Mouse (Mus musculus): Measurements from ENCODE around the gene P4hb. TPM values are rescaled to one million over a fixed set of nuclear protein-coding genes. Genes with fewer than 3 reads are reported as not detected.

Gene P4hb
- polyA plus RNA-seq, 2 experiments = 214 to 497 TPM

GRCm38 (mm10) chr11:120527690-120528354 is 45.2 kb downstream of the P4hb start:
- Histone ChIP-seq H3K9me3 (ENCODE audit: control insufficient read depth, low read length) (no peaks in the 10 kb centered on the region), H3K9ac (replicated peaks) (no peak overlapping the region), H3K36me3 (replicated peaks; ENCODE audit: control insufficient read depth, insufficient read depth, low read depth) (no peaks in the 10 kb centered on the region), H3K4me1 (replicated peaks; ENCODE audit: control insufficient read depth in 2 of 2, insufficient read depth in 2 of 2, low read length in 1 of 2) (peaks cover 0 to 9% of the 10 kb centered on the region in 2 experiments; a peak in 2 of 4 replicates), H3K4me3 (ENCODE audit: insufficient read depth in 1 of 2, low read depth in 2 of 2, low read length in 2 of 2) (no peak overlapping the region), H3K4me2 (ENCODE audit: low read depth) (no peak overlapping the region), H3K27me3 (ENCODE audit: control insufficient read depth, insufficient read depth, low read length) (peaks cover 46% of the 10 kb centered on the region), H3K27ac (no peak overlapping the region)
- no peak; the same call in 1 of the 2 replicates for ATAC-seq (ENCODE audit: insufficient read depth)
- no peak for TF ChIP-seq CTCF (IDR thresholded peaks at IDR 0.05; ENCODE audit: low read depth)
- no peak for TF ChIP-seq EP300 (IDR thresholded peaks at IDR 0.05; ENCODE audit: low read depth)
- no peak for DNase-seq (ENCODE audit: low read depth in 3 of 3, low spot score in 3 of 3)
- 41% methylated on average over 9 of the region's 9 CpGs for WGBS (ENCODE audit: insufficient replicate concordance)

DNA sequence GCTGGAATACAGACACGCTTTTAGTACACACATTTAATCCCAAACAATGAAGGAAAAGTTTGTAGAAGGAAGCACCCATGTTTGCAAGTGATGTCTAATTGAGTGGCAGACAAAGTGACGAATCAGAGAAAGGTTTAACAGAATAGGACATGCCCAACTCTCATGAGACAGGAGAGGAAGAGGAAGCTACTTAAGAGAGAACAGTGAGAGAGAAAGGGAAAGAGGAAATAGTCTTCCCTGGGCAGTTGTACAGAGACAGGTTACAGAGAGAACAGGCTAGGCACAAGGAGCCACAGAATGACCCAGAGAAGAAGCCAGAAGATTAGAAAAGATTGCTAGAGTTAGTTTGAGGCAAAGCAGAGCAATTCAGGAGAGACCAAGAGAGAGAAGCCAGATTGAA is 47.1 kb downstream of the P4hb start:
- peaks cover 27% of the 10 kb centered on the region for H3K27me3 ChIP-seq (ENCODE audit: control insufficient read depth, insufficient read depth, low read length)
- H3K4me1 ChIP-seq (replicated peaks; ENCODE audit: control insufficient read depth in 2 of 2, insufficient read depth in 2 of 2, low read length in 1 of 2) = peaks cover 4 to 15% of the 10 kb centered on the region in 2 experiments; a peak in 3 of 4 replicates
- 61% methylated on average over 2 of the region's 2 CpGs for WGBS (ENCODE audit: insufficient replicate concordance)
- DNase-seq (ENCODE audit: low read depth in 3 of 3, low spot score in 3 of 3) (no peak), ATAC-seq (ENCODE audit: insufficient read depth) (no peak)
- no peak overlapping the region for H3K4me3 ChIP-seq (ENCODE audit: insufficient read depth in 1 of 2, low read depth in 2 of 2, low read length in 2 of 2)
- no peak overlapping the region for H3K4me2 ChIP-seq (ENCODE audit: low read depth)
- H3K9me3 ChIP-seq (ENCODE audit: control insufficient read depth, low read length) = no peaks in the 10 kb centered on the region
- no peaks in the 10 kb centered on the region for H3K36me3 ChIP-seq (replicated peaks; ENCODE audit: control insufficient read depth, insufficient read depth, low read depth)
- no peak for TF ChIP-seq EP300 (IDR thresholded peaks at IDR 0.05; ENCODE audit: low read depth)
- no peak for TF ChIP-seq CTCF (IDR thresholded peaks at IDR 0.05; ENCODE audit: low read depth)
- no peak overlapping the region for H3K27ac ChIP-seq
- H3K9ac ChIP-seq (replicated peaks) = no peak overlapping the region

DNA sequence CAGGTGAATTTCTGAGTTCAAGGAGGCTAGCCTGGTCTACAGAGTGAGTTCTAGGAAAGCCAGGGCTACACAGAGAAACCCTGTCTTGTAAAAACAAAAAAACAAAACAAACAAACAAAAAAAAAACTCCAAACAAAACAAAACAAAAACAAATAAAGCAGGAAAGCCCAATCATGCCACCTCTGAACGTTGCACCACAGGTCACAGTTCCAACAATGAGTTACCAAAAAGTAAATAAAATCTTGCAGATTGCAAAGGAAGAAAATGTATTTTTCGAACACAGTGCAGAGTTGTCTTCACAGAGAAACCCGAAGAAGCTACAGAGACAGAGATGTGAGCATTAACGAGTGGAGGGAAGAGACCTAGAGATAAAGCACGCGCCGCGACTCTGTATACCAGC is 50.5 kb downstream of the P4hb start:
- Histone ChIP-seq H3K4me3 (ENCODE audit: insufficient read depth in 1 of 2, low read depth in 2 of 2, low read length in 2 of 2) (no peak overlapping the region), H3K9me3 (ENCODE audit: control insufficient read depth, low read length) (no peaks in the 10 kb centered on the region), H3K27ac (no peak overlapping the region), H3K4me1 (replicated peaks; ENCODE audit: control insufficient read depth in 2 of 2, insufficient read depth in 2 of 2, low read length in 1 of 2) (peaks cover 12 to 31% of the 10 kb centered on the region in 2 experiments), H3K36me3 (replicated peaks; ENCODE audit: control insufficient read depth, insufficient read depth, low read depth) (no peaks in the 10 kb centered on the region), H3K9ac (replicated peaks) (no peak overlapping the region), H3K27me3 (ENCODE audit: control insufficient read depth, insufficient read depth, low read length) (no peaks in the 10 kb centered on the region), H3K4me2 (ENCODE audit: low read depth) (no peak overlapping the region)
- no peak for DNase-seq (ENCODE audit: low read depth in 3 of 3, low spot score in 3 of 3)
- no peak for ATAC-seq (ENCODE audit: insufficient read depth)
- TF ChIP-seq EP300 (IDR thresholded peaks at IDR 0.05; ENCODE audit: low read depth) (no peak), CTCF (IDR thresholded peaks at IDR 0.05; ENCODE audit: low read depth) (no peak)
- 70% methylated on average over 8 of the region's 8 CpGs for WGBS (ENCODE audit: insufficient replicate concordance)

- ATAC-seq (ENCODE audit: insufficient read depth) (peak; percentile 87), DNase-seq (ENCODE audit: low read depth in 3 of 3, low spot score in 3 of 3) (peak; percentile 43 to 59 (median 52))
- no peaks in the 10 kb centered on the region for H3K9me3 ChIP-seq (ENCODE audit: control insufficient read depth, low read length)
- WGBS (ENCODE audit: insufficient replicate concordance) = 33% methylated on average over 5 of the region's 5 CpGs
- TF ChIP-seq CTCF (IDR thresholded peaks at IDR 0.05; ENCODE audit: low read depth) (no peak), EP300 (IDR thresholded peaks at IDR 0.05; ENCODE audit: low read depth) (no peak)
- peak overlapping the region; percentile 71 for H3K27ac ChIP-seq
- no peaks in the 10 kb centered on the region for H3K27me3 ChIP-seq (ENCODE audit: control insufficient read depth, insufficient read depth, low read length)
- H3K4me3 ChIP-seq (ENCODE audit: insufficient read depth in 1 of 2, low read depth in 2 of 2, low read length in 2 of 2) = no peak overlapping the region
- 0 out of 2 replicates have a peak overlapping the region, but pooled peaks have one; percentile 15 for H3K9ac ChIP-seq (replicated peaks)
- peak overlapping the region; percentile 6; the same call in 1 of the 2 replicates for H3K4me2 ChIP-seq (ENCODE audit: low read depth)
- H3K36me3 ChIP-seq (replicated peaks; ENCODE audit: control insufficient read depth, insufficient read depth, low read depth) = no peaks in the 10 kb centered on the region
- H3K4me1 ChIP-seq (replicated peaks; ENCODE audit: control insufficient read depth in 2 of 2, insufficient read depth in 2 of 2, low read length in 1 of 2) = peaks cover 12 to 28% of the 10 kb centered on the region in 2 experiments
Observed at GRCm38 (mm10) chr11:120520967-120521540, 52.0 kb downstream of the P4hb start.

GRCm38 (mm10) chr11:120520498-120520897 is 52.6 kb downstream of the P4hb start:
- TF ChIP-seq CTCF (IDR thresholded peaks at IDR 0.05; ENCODE audit: low read depth) (no peak), EP300 (IDR thresholded peaks at IDR 0.05; ENCODE audit: low read depth) (no peak)
- no peaks in the 10 kb centered on the region for H3K27me3 ChIP-seq (ENCODE audit: control insufficient read depth, insufficient read depth, low read length)
- DNase-seq (ENCODE audit: low read depth in 3 of 3, low spot score in 3 of 3) (no peak), ATAC-seq (ENCODE audit: insufficient read depth) (peak; percentile 29; the same call in 1 of the 2 replicates)
- H3K27ac ChIP-seq = peak overlapping the region; percentile 3
- H3K9me3 ChIP-seq (ENCODE audit: control insufficient read depth, low read length) = no peaks in the 10 kb centered on the region
- H3K4me3 ChIP-seq (ENCODE audit: insufficient read depth in 1 of 2, low read depth in 2 of 2, low read length in 2 of 2) = no peak overlapping the region
- no peaks in the 10 kb centered on the region for H3K36me3 ChIP-seq (replicated peaks; ENCODE audit: control insufficient read depth, insufficient read depth, low read depth)
- peak overlapping the region; percentile 1; the same call in 1 of the 2 replicates for H3K9ac ChIP-seq (replicated peaks)
- H3K4me1 ChIP-seq (replicated peaks; ENCODE audit: control insufficient read depth in 2 of 2, insufficient read depth in 2 of 2, low read length in 1 of 2) = peaks cover 12 to 28% of the 10 kb centered on the region in 2 experiments
- WGBS (ENCODE audit: insufficient replicate concordance) = 55% methylated on average over 9 of the region's 9 CpGs
- 0 out of 2 replicates have a peak overlapping the region, but pooled peaks have one; percentile 5 for H3K4me2 ChIP-seq (ENCODE audit: low read depth)

All from liver, embryonic 14.5 days (tissue).